Mouse (Mus musculus) testis, adult 2 months (tissue): Measurements from ENCODE around the gene Pdgfc. TPM values are rescaled to one million over a fixed set of nuclear protein-coding genes. Genes with fewer than 3 reads are reported as not detected.

ENCODE experiments used
- H3K27ac ChIP-seq: fragments of 200-500 bp; 2 replicates; pipeline ENCODE4 v1.5.1; 2012; ENCODE audit warnings: low read depth, low read length; ENCODE audit not compliant: control insufficient read depth, insufficient read depth
- H3K27me3 ChIP-seq: fragments of 200-500 bp; 2 replicates; pipeline ENCODE4 v1.6.1; 2012; ENCODE audit warnings: mild to moderate bottlenecking, low read length, moderate library complexity; ENCODE audit not compliant: control insufficient read depth, insufficient read depth
- H3K36me3 ChIP-seq: fragments of 200-500 bp; 2 replicates; pipeline ENCODE4 v1.6.1; 2012; ENCODE audit warnings: mild to moderate bottlenecking, low read length; ENCODE audit not compliant: control insufficient read depth, insufficient read depth
- H3K4me1 ChIP-seq: fragments of 200-500 bp; 2 replicates; pipeline ENCODE4 v1.6.1; 2012; ENCODE audit warnings: low read length; ENCODE audit not compliant: control insufficient read depth, insufficient read depth
- H3K4me3 ChIP-seq: fragments of 200-500 bp; 2 replicates; pipeline ENCODE4 v1.5.1; 2012; ENCODE audit warnings: low read depth, mild to moderate bottlenecking, low read length, moderate library complexity, mixed read lengths; ENCODE audit not compliant: control insufficient read depth
- CTCF ChIP-seq: fragments of 200-500 bp; IDR thresholded peaks from 2 replicates; pipeline ENCODE4 v1.5.1; 2012; ENCODE audit warnings: low read depth, mild to moderate bottlenecking, inconsistent platforms, low read length, moderate library complexity; ENCODE audit not compliant: control insufficient read depth, insufficient read depth, insufficient replicate concordance
- POLR2A ChIP-seq: fragments of 200-500 bp; IDR thresholded peaks from 2 replicates; pipeline ENCODE4 v1.6.1; 2012; ENCODE audit warnings: low read depth, mild to moderate bottlenecking, inconsistent platforms, low read length, moderate library complexity; ENCODE audit not compliant: control insufficient read depth
- polyA plus RNA-seq: library from polyadenylated mRNA; depleted of rRNA; stranded (reverse); fragments of >200 nt; gene quantifications from 2 replicates; pipeline ENCODE4 v1.2.3, GENCODE M21; 2012

Pdgfc gene
- polyA plus RNA-seq, 1 experiment = 3.7 TPM

GRCm38 (mm10) chr3:81036554-81037311 lies 517 bp downstream of the Pdgfc start:
- peak overlapping the region; percentile 89 for H3K4me3 ChIP-seq
- H3K27ac ChIP-seq = peak overlapping the region; percentile 60
- peaks cover 8% of the 10 kb centered on the region for H3K4me1 ChIP-seq
- H3K27me3 ChIP-seq = no peaks in the 10 kb centered on the region
- H3K36me3 ChIP-seq = no peaks in the 10 kb centered on the region
- TF ChIP-seq CTCF = no peak
- TF ChIP-seq POLR2A = no peak

- H3K4me1 ChIP-seq = peaks cover 8% of the 10 kb centered on the region
- H3K36me3 ChIP-seq = no peaks in the 10 kb centered on the region
- TF ChIP-seq POLR2A (peak; percentile 63; the same call in 1 of the 2 replicates), CTCF (no peak)
- H3K4me3 ChIP-seq = peak overlapping the region; percentile 89
- peak overlapping the region; percentile 60; the same call in 1 of the 2 replicates for H3K27ac ChIP-seq
- H3K27me3 ChIP-seq = no peaks in the 10 kb centered on the region
These were observed 1.2 kb downstream of the Pdgfc start for GRCm38 (mm10) chr3:81037312-81037859.

- no peaks in the 10 kb centered on the region for H3K27me3 ChIP-seq
- H3K27ac ChIP-seq = no peak overlapping the region
- H3K4me1 ChIP-seq = peaks cover 8% of the 10 kb centered on the region
- TF ChIP-seq POLR2A = no peak
- TF ChIP-seq CTCF = no peak
- peak overlapping the region; percentile 24; the same call in 1 of the 2 replicates for H3K4me3 ChIP-seq
- H3K36me3 ChIP-seq = no peaks in the 10 kb centered on the region
These were observed 3.0 kb downstream of the Pdgfc start for GRCm38 (mm10) chr3:81039131-81039653.

- Histone ChIP-seq H3K27ac (no peak overlapping the region), H3K36me3 (no peaks in the 10 kb centered on the region), H3K4me1 (no peaks in the 10 kb centered on the region), H3K4me3 (no peak overlapping the region), H3K27me3 (no peaks in the 10 kb centered on the region)
- no peak for TF ChIP-seq CTCF
- no peak for TF ChIP-seq POLR2A
These were observed 8.6 kb downstream of the Pdgfc start for GRCm38 (mm10) chr3:81044653-81045343.

- TF ChIP-seq CTCF (no peak), POLR2A (no peak)
- H3K4me3 ChIP-seq = no peak overlapping the region
- no peaks in the 10 kb centered on the region for H3K36me3 ChIP-seq
- H3K27me3 ChIP-seq = no peaks in the 10 kb centered on the region
- H3K4me1 ChIP-seq = no peaks in the 10 kb centered on the region
- H3K27ac ChIP-seq = no peak overlapping the region
These were observed 9.3 kb downstream of the Pdgfc start for GRCm38 (mm10) chr3:81045344-81046050.

GRCm38 (mm10) chr3:81046652-81047607 lies 10.7 kb downstream of the Pdgfc start:
- no peaks in the 10 kb centered on the region for H3K4me1 ChIP-seq
- no peaks in the 10 kb centered on the region for H3K36me3 ChIP-seq
- TF ChIP-seq CTCF (no peak), POLR2A (no peak)
- no peak overlapping the region for H3K4me3 ChIP-seq
- no peaks in the 10 kb centered on the region for H3K27me3 ChIP-seq
- no peak overlapping the region for H3K27ac ChIP-seq
